Mouse (Mus musculus) forebrain, embryonic 13.5 days (tissue): ENCODE data around the gene Cerkl. TPM values are rescaled to one million over a fixed set of nuclear protein-coding genes. Genes with fewer than 3 reads are reported as not detected.

Experiments
- ATAC-seq: fragments of 200-750 bp; cut with Nextera tagmentation; 2 replicates; pipeline ENCODE4 v1.8.0; 2017
- H3K27ac ChIP-seq: fragments of 300-500 bp; sonication (generic); 2 replicates; pipeline ENCODE4 v1.5.1; 2015; ENCODE audit warnings: inconsistent platforms, mild to moderate bottlenecking, moderate library complexity
- H3K27me3 ChIP-seq: fragments of 300-500 bp; sonication (generic); 2 replicates; pipeline ENCODE4 v1.6.1; 2015; ENCODE audit warnings: mild to moderate bottlenecking, inconsistent platforms
- H3K36me3 ChIP-seq: fragments of 300-500 bp; sonication (generic); 2 replicates; pipeline ENCODE4 v1.6.1; 2015; ENCODE audit warnings: mild to moderate bottlenecking, inconsistent platforms; ENCODE audit not compliant: poor library complexity, severe bottlenecking
- H3K4me1 ChIP-seq: fragments of 300-500 bp; sonication (generic); 2 replicates; pipeline ENCODE4 v1.6.1; 2015; ENCODE audit warnings: inconsistent platforms
- H3K4me2 ChIP-seq: fragments of 300-500 bp; sonication (generic); 2 replicates; pipeline ENCODE4 v1.6.1; 2015; ENCODE audit warnings: inconsistent platforms, mild to moderate bottlenecking, moderate library complexity
- H3K4me3 ChIP-seq: fragments of 300-500 bp; sonication (generic); 2 replicates; pipeline ENCODE4 v1.5.1; 2015; ENCODE audit warnings: mild to moderate bottlenecking, inconsistent platforms
- H3K9ac ChIP-seq: fragments of 300-500 bp; sonication (generic); 2 replicates; pipeline ENCODE4 v1.6.1; 2015; ENCODE audit warnings: mild to moderate bottlenecking, inconsistent platforms
- H3K9me3 ChIP-seq: fragments of 300-500 bp; sonication (generic); replicated peaks from 2 replicates; pipeline ENCODE4 v1.6.1; 2016; ENCODE audit warnings: inconsistent platforms
- WGBS: fragments of 180-500 bp; shearing (Covaris S2); methylation state at CpG from one replicate; pipeline ENCODE4 v1.1.7; 2015; 5-methylcytosine and 5-hydroxymethylcytosine counted together
- polyA plus RNA-seq: library from polyadenylated mRNA; unstranded; fragments of >200 nt; fragmentation: Nextera tagmentation; extraction: Ambion mirVana; gene quantifications from 2 replicates; pipeline ENCODE4 v1.2.1, GENCODE M21; 2015

Gene Cerkl
- polyA plus RNA-seq, 1 experiment from 2014 or later: 1.7 TPM

DNA sequence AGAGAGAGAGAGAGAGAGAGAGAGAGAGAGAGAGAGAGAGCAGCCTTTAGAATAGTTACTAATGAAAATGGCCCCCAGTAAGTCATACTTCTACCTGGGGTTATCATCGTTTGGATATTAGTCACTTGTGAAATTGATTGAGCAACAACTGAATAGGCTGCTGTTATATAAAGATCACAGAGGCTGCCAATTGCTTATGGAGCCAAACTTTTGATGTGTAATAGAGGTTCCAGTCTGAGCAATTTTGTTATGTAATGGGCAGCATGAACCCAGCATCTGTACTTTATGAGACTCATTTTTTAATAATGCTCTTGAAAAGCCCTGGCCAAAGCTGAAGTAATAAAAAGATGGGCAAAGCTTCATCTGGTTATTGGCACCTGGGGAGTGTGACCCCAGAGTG is 166.4 kb downstream of the Cerkl start:
- Histone ChIP-seq H3K27ac (no peak overlapping the region), H3K9me3 (no peaks in the 10 kb centered on the region), H3K9ac (no peak overlapping the region), H3K27me3 (no peaks in the 10 kb centered on the region), H3K4me3 (no peak overlapping the region), H3K36me3 (no peaks in the 10 kb centered on the region), H3K4me2 (no peak overlapping the region), H3K4me1 (peaks cover 9% of the 10 kb centered on the region; the same call in 1 of the 2 replicates)
- ATAC-seq: no peak
- WGBS: 65% methylated on average over 1 of the region's 1 CpGs

GRCm38 (mm10) chr2:79284206-79284605 is 172.4 kb downstream of the Cerkl start:
- Histone ChIP-seq H3K36me3 (no peaks in the 10 kb centered on the region), H3K27me3 (no peaks in the 10 kb centered on the region), H3K9me3 (no peaks in the 10 kb centered on the region), H3K27ac (no peak overlapping the region), H3K9ac (no peak overlapping the region), H3K4me1 (no peaks in the 10 kb centered on the region), H3K4me2 (no peak overlapping the region), H3K4me3 (no peak overlapping the region)
- WGBS: 85% methylated on average over 4 of the region's 4 CpGs
- ATAC-seq: no peak

Other genes with a start within 250 kb of the Cerkl start
- gene Itga4, start 201.4 kb downstream of the Cerkl start, polyA plus RNA-seq: 2.6 and 3.1 TPM in 2 replicates
- gene Neurod1, start within 50 bp of the Cerkl start, polyA plus RNA-seq: 48.8 and 52.5 TPM in 2 replicates
- gene Itprid2, start 178.6 kb upstream of the Cerkl start, polyA plus RNA-seq: 3.0 and 3.1 TPM in 2 replicates